Mouse (Mus musculus): Measurements from ENCODE around the gene Ncf1.
A peak's percentile ranks its signal among the peaks of the same experiment; 100 is the strongest.

Ncf1 gene

DNA sequence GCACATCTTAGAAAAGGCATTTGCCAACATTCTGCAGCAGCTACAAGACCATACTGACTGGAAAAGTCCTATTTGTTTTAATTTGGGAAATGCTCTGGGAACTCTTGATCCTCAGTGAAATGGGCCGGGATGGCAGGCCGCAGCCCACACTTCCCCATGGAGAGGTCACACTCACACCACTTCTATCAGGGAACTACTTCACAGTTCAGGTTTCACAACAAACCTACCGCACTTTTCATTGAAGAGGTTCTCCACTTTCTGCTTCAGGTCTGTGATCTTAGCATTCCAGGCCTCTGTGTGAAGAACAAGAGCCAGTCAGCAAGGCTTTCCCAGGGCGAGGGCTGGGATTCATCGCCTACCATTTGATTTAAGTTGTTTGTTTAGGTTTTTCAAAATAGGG lies 15.5 kb upstream of the Ncf1 start:
- no peak for DNase-seq (ENCODE audit: low read depth, low spot score)

DNA sequence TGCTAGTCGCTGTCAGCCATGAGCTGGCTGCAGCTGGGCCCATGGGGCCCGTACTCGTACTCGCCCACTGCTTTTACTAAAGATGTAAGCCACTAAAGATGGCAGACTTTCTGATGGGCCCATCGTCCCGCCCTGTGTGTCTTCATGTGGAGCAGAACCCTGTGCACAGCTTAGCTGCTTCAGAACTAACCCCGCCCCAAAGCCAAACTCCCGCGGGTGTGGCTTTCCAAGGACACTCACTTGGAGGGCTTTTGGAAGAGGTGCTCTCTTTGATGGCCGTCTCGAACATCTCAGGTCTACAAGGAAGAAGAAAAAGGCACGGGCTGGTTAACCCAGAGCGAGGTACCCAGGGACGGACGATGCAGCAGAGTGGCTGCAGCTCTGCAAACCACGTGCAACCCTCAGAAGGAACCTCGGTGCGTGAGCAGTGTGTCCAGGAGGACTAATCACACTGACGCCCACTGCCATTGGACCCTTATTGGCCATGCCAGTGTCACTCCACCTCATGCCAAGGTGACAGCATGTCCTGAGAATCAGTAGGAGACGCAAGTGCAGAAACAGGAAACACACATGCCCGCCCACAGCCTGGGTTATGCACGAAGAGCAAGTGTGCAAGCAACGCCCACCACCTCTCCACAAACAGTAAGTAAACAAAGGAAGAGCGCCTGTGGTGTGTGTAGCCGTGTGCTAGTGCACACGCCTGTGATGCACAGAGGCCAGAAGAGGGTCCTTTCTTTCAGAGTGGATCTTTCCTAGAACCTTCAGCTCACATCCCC lies 14.4 kb upstream of the Ncf1 start:
- DNase-seq (ENCODE audit: low read depth, low spot score): peak; percentile 69

DNA sequence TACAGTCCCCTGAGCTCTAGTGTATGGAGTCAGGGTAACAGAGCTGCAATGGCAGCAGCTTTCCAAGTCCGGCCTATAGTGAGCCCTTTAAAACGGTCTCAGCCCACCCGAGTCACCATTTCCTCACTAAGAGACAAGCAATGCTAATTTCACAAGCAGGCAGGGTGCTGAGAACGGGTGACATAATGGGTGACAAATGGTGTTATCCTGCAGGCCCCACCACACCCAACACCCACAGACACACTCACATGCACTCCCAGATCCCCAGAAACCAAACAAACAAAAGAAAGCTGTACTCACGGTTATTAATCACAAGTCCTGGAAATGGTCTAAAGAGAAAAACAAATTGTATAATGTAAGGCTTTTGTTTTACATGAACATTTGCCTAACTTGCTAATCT lies 12.4 kb upstream of the Ncf1 start:
- DNase-seq (ENCODE audit: low read depth, low spot score): no peak

DNA sequence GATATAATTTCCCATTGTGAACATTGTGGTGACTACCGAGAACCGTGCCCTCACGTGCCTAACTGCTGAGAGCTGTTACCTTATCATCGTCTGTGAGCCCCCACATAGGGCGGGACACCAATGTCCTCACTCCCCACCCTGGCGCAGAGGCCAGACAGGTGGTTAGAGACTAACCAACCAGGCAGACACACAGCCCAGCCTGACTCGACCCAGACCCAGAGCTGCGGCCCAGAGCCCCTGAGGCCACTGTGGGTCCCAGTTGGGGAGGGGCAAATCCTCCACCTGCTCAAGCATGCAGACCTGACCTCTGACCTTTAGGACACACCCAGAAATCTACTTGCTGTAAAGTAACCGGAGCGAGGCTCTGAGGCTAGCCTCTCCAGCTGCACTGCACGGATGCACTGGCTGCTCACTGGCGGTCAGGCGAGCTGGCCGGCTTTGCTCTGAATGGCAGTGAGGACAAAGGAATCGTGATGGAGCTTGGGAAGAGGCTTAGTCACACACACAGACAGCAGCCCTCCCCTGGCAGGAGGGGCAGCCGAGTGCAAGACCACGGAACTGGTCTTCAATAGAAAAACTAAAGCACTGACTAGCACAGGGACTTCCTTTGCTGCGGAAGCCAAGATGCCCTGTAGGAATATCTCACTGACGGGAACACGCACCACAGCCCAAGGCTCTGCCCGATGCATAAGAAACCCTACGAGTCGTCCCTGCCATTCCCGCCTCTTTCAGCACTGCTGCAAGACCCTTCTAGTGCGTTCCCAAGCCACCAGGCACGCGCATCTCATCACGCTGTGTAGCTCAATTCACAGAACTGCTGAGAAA lies 8.7 kb upstream of the Ncf1 start:
- peak; percentile 69 for DNase-seq (ENCODE audit: low read depth, low spot score)

DNA sequence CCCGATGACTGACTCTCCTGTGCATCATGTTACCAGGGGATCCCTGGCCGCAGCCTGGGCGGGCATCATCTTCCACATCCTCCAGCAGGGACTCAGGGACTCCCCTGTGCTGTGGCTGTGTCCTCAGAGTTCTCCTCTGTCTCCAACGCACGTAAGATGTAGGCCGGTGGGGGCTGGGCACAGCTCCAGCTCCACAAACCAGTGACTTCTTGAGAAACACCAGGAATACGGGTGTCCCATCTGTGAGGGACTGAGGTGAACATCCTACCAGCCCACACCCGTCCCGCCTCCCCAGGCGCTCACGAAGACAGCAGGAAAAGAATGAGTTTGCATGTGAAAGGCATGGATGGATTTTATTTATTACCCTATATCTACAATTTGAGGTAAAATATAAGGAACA lies 8.1 kb upstream of the Ncf1 start:
- DNase-seq (ENCODE audit: low read depth, low spot score): no peak

DNA sequence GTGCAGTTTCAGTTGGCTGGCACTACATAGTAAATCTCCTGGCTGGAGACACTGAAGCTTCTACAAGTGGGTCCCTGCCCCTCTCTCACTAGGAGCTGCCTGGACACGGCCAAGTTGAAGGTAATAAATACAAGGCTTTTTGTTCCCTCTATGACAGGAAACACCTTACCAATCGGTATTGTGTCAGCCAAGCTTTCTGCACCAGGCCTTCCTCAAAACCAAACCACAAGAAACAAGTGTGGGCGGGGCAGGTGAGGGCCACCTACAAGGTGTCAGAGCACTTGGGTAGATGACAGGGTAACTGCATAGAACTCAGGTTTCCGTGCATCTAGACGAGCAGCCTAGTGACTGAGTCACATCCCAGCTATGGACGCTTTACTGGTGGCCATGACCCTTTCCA lies 7.4 kb upstream of the Ncf1 start:
- no peak for DNase-seq (ENCODE audit: low read depth, low spot score)

DNA sequence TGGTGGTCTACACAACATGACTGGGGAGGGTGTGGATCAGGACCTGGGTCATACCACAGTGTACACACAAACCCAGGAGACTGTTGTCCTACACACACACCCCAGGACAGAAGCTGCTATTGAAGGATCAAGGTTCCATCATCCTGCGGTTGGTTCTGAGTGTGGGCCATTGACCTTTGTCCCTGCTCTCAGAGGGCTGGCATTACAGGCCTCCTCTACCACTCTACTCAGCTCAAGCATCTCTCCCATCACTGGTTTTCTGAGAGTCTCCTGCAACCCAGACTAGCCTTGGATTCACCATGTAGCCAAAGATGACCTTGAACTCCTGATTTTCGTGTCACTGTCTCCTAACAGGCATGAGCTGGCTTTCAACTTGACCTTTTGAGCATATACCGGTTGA lies 6.8 kb upstream of the Ncf1 start:
- DNase-seq (ENCODE audit: low read depth, low spot score): no peak

DNA sequence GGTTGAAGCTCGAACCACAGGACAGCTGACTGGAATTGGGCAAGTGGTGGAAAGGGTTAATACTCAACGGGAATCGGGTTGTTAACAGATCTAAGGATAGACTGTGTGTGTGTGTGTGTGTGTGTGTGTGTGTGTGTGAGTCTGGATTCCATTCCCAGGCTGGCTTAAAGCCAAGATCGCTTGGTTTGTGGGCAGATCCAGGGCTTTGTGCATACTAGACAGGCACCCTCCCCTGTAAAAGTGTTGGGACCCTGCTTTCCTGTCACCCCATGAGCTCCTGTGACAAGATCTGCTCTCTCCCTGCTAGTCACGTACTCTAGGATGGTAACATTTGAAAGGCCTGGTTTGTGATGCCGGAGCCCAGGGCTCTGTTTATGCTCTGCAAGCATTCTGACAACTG lies 5.7 kb upstream of the Ncf1 start:
- no peak for DNase-seq (ENCODE audit: low read depth, low spot score)

DNA sequence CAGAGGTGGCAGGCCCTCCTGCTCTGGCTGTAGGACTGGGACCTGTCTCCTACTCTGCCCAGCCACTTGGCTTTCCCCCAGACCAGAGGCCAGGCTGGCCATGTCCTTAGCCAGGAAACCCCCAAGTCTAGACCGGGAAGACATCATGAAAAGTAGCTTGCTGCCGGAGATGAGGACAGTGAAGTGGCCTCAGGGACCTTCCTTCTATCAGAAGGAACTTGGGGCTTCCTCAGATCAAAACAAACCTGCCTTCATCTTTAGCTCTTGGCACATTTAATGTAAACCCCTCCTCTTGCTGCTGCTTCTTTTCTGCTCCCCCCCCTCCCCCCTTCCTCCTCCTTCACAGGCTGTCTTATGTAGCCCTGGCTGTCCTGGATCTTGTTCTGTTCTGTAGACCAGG lies 4.8 kb upstream of the Ncf1 start:
- no peak for DNase-seq (ENCODE audit: low read depth, low spot score)

DNA sequence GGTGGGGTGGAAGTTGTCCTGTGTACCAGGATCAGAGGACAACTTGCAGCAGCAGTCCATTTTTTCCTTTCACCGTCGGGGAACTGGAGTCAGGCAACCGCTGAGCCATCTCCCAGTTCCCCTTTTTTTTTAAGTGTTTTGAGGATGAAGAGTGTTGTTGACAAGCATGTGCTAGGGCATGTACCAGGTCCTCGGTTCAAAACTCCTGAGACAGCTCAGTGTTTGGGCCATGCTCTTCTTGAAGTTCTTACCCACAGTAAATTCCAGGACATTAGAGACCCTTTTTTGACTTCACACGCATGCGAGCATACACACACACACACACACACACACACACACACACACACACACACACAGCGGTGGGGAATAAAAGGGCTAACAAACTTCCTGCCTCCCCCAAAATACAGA lies 3.8 kb upstream of the Ncf1 start:
- DNase-seq (ENCODE audit: low read depth, low spot score): no peak

DNA sequence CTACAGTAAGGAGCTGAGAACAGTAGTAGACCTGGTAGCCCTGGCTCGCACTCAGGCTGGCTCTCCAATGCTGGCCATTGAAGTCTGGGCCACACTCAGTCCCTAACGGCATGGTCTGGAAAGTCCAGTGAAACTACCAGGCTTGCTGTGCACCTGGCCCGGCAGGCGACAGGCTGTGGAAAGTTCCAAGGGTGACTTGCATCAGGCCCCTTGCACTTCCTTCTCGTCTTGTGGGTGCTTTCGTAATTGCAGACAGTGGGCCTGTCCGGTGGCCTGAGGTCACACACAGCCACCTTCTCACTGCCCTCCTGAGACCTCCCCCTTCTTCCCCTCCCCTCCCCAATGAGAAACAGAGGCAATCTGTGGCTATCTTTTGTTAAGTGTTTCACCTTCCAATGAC lies 3.1 kb upstream of the Ncf1 start:
- DNase-seq (ENCODE audit: low read depth, low spot score): peak; percentile 42

DNA sequence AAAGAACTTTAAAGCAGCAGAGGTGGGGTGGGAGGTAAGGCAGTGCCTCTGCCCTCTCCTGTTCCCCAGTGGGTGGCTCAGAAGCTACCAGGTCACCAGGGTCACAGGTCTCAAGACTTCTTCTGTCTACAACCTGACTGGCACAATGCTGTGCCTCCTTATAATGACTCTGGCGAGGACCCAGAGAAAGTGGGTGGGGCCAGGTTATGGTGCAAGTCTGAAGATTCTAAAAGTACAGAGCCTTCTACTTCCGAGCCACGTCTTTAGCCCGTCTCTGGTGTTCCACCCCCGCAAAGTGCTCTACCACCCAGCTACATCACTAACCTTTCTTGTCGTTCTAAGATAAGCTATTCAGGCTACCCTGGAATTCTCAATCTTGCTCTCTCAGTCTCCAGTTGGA lies 2.7 kb upstream of the Ncf1 start:
- DNase-seq (ENCODE audit: low read depth, low spot score): peak; percentile 35

DNA sequence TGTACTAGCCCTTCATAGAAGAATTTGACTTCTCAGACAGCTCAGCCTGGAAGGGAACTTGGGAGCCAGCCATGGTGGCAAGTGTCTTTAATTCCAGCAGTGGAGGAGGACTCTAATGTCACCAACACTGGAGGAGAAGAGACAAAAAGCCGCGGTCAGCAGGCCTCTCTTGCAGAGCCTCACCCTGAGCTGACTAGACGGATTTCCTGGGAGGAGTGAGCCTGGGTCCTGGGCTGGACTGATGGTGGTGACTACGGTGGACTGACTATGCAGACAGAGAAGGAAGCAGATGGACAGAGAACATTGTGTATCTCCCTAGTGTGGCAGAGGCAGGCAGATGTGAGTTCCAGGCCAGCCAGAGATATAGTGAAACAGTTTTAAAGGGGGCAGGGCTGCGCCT lies 2.0 kb upstream of the Ncf1 start:
- DNase-seq (ENCODE audit: low read depth, low spot score): no peak

DNA sequence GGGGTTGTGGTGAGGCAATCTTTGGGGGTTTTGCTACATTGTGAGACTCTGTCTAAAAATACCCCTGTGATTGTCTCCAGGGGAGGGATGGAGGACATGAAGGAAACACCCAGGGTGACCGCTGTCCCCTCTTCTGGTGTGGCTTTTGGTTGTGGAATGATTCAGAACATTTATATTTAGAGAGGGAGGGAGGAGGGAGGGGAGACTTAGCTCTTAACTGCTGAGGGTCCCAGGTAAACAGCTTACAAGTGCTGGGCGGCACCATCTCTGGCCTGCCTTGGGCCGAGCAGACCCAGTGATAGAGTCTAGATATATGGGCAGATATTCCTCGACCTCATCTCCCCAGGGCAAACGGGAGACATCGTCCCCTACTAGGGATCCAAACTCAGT lies 1.2 kb downstream of the Ncf1 start:
- DNase-seq (ENCODE audit: low read depth, low spot score): no peak

DNA sequence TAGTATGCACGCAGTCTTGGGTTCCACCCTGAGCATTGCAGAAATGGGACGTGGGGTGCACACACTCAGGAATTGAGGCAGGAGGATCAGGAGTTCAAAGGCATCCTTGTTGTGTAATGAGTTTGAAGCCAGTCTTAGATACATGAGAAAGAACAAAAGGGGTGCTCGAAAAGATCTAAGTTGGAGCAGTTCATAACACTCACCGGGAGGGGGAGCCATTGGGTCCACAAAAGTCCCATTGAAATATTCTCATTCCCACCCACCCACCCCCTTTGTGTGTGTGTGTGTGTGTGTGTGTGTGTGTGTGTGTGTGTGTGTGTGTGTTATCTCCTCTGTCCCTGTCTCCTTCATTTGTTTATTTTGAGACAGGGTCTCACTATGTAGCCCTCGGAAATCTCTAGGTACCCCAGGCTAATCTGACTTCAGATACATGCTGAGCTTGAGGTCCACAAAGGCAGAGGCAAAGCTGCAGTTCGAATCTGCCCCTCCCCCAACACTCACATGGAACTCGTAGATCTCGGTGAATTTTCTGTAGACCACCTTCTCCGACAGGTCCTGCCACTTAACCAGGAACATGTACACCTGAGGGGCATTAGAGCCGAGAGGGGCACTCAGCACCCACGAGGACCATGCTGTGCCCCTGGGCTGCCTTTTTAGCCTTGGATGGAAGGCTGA lies 1.7 kb downstream of the Ncf1 start:
- DNase-seq (ENCODE audit: low read depth, low spot score): peak; percentile 73

DNA sequence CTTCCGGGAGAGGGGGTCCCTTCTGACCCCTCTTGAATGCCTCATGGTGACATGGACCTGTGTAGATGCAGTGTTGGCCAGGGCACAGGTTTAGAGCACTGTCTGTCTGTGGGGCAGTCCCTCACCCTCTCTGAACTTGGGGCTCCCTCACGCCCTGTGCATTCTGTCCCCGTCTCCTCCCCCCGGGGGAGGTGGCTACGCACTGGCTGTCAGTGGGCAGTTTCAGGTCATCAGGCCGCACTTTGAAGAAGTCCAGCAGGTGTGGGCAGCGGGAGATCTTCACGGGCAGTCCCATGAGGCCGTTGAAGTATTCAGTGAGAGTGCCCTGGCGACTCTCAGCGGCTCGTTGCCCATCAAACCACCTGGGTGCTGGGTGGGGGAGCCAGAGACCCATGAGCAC lies 2.5 kb downstream of the Ncf1 start:
- DNase-seq (ENCODE audit: low read depth, low spot score): no peak

DNA sequence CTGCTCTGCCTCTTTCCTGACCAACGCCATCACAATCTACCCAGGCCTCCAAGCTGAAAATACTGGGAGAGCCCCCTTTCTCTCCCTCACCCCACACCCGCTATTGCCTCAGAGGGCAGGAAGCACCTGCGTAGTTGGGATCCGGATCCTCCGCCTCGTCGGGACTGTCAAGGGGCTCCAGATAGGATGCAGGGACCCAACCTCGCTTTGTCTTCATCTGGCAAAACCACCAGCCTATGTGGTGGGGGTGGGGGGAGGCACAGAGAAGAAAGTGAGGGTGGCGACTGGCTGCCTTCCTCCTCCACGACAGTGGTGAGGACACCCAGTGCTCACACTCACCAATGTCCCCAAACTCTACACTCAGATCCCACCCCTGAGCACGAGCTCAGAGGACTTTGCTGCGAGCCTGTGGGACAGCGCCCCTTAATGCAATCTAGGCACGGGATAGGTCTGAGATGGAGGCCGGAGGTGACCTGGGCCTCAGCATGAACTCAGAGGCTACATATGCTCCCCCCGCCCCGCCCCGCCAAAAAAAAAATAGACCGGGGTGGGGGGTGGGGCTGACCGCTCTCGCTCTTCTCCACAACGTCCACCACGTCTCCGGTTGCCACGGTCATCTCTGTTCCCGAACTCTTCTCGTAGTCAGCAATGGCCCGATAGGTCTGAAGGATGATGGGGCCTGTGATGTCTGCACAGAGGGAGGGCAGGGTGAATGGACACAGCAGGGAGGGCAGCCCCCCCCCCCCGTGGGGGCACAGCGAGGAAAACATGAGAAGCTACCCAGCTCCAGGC lies 4.1 kb downstream of the Ncf1 start:
- DNase-seq (ENCODE audit: low read depth, low spot score): no peak

DNA sequence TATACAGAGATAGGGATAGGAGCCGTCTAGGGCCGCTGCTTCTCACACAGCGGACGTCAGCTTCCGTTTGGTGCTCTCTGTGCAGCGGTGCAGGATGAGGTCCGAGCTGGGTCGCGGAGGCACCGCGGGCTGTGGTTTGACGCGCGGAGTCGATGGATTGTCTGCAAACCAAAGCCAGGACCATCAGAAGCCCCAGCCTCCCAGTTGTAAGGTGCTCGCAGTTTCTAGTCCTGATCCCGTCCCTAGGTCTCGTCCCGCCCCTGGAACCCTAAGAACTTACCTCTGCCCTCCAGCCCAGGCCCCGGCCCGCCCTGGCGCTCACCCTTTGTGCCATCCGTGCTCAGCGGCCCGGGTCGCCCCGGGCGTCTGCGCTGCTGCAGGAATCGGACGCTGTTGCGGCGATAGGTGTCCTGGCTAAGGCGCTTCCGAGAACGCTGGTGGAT lies 7.7 kb downstream of the Ncf1 start:
- DNase-seq (ENCODE audit: low read depth, low spot score): peak; percentile 40

DNA sequence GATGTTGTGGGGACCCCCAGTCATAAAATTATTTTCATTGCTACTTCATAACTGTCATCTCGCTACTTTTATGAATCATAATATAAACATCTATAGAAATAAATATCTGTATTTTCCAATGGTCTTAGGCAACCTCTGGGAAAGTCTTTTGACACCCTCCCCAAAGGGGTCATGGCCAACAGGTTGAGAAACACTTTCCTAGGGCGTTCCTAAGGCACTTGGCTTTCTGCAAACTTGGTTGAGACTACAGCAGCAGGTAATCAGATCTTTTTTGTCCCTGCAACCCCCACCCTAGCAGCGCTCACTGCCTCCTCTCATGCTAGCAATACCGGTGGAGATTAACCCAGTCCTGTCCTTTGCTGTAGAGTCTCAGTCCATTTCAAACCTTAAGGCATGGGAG lies 8.1 kb downstream of the Ncf1 start:
- DNase-seq (ENCODE audit: low read depth, low spot score): no peak

DNA sequence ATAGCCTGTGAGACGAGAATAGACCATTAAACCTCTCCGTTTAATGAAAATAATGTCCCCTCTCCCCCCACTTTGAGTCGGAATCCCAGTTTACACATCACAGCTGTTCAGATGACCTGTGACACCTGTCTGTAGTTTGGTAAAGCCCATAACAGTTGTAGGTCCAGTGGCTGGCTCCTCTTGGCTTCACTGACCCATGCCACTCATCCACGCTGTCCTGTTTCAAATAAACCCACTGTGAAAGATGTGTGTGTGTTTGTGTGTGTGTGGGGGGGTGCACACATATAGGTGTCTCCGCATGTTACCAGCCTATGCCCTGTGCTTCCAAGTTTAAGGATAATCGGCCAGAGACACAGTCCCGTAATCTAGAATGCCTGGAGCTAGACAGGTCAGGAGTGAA lies 11.5 kb downstream of the Ncf1 start:
- no peak for DNase-seq (ENCODE audit: low read depth, low spot score)

DNA sequence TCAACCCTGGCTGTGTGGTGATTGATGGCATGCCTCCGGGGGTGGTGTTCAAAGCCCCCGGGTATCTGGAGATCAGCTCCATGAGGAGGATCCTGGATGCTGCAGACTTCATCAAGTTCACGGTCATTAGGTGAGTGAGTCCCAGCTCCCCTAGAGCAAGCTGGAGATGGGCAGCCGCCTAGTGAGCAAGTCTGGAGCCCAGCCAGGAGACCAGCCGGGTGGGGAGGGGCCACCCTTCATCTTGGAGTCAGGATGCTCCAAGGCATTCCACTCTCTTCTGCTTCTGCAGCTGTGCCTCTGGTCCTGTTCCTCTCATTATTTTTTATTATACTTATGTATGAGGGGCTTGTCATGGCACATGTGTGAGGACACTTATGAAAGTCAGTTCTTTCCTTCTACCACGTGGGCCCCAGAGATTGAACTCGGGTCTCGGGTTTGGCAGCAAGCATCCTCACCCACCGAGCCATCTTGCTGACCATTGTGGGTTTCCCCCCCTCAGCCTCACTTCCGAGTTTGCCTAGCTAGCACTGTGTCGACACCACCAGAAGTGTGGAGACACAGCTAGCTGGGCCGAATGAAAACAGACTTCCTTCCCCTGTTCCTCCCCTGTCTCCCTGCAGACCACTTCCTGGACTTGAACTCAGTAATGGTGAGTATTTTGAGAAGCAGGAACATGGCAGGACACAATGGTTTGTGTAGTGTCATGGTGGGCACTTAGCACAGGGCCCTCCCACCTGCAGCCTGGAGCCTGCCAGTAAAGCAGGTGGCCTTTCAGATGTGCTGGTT lies 15.2 kb downstream of the Ncf1 start:
- no peak for DNase-seq (ENCODE audit: low read depth, low spot score)

Measured in ZHBTc4 (cell line).